Mouse (Mus musculus): ENCODE results near the gene Mto1.
"Not testable (repeated sequence)": the region's sequence is repeated elsewhere in the genome, so short reads cannot be mapped to it uniquely, and the experiment has no call there.

The Mto1 gene

DNA sequence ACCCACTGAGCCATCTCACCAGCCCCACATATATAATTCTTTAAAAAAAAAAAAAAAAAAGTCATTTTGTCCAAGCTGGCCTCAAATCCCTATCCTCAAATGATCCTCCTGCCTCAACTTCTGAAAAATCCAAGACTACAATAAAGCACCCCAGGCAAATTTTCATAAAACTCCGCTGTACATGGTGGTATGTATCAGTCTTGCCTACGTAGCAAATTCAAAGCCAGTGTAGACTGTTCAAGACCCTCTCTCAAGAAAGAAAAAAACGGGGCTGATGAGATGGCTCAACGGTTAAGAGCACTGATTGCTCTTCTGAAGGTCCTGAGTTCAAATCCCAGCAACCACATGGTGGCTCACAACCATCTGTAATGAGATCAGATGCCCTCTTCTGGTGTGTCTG lies 27.9 kb downstream of the Mto1 start:
- DNase-seq (ENCODE audit: low read depth) = no peak

- no peak for DNase-seq (ENCODE audit: low read depth)
Observed at GRCm38 (mm10) chr9:78476531-78477020, 28.6 kb downstream of the Mto1 start.

DNA sequence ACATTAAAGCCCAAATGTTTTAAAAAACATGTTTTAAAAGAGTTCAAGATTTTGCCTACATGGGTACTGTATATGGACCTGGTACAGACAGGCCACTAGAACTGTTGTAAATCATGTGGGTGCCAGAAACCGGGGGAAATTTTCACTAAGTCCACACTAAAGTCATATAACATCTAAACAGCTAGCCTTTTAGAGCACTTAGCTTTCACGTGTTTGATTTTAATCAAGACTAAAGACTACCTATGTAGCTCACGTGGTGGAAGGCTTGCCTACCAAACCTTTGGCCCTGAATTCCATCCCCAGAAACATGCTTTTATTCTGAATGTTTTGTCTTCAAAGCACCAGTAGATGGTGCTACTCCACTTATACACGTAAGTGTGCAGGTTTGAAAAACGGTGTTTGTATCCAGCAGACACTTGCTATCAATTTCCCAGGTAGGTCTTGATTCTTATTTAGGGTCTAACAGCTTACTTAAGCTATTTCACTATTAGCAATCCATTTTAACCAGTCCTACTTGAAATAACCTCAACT lies 29.1 kb downstream of the Mto1 start:
- DNase-seq (ENCODE audit: low read depth) = peak; percentile 68

DNA sequence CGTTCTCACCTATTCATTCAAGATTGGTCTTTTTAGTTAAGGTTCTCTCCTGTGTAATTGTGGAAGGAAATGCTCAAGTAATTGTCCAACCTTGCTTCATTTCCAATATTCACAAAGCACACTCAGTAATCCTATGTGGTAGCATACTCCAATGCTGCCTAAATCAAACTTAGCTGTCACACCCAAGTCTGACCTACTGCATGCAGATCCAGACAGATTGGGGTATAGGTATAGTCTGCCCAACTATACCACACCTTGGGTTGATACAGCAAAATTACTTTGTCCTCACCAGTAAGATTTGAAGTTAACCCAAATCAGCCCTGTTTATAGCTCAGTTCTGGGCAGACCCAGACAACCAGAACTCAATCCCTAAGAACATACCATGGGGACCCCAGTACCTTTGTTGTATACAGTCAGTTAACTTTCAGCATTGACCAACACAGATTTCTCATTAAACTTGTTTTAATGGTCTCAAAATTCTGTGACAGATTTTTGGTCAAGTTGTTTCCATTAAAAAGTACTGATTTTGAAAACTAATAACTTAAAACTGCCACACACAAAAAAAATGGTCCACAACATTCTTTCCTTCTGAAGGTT lies 30.1 kb downstream of the Mto1 start:
- DNase-seq (ENCODE audit: low read depth) = not testable (repeated sequence)

DNA sequence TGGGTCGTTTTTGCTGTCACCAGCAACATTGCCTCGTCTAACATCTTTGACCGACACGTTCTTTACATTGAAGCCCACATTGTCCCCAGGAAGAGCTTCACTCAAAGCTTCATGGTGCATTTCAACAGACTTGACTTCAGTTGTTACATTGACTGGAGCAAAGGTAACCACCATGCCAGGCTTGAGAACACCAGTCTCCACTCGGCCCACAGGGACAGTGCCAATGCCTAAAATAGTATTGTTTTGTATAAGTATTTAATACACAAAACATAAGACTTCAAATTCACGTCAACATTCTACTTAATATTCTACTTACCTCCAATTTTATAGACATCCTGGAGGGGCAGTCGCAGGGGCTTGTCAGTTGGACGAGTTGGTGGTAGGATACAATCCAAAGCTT lies 31.3 kb downstream of the Mto1 start:
- DNase-seq (ENCODE audit: low read depth) = not testable (repeated sequence)

- DNase-seq (ENCODE audit: low read depth) = not testable (repeated sequence)
Observed at GRCm38 (mm10) chr9:78480227-78480626, 32.2 kb downstream of the Mto1 start.

- peak; percentile 48 for DNase-seq (ENCODE audit: low read depth)
Observed at GRCm38 (mm10) chr9:78480706-78481358, 32.8 kb downstream of the Mto1 start.

DNA sequence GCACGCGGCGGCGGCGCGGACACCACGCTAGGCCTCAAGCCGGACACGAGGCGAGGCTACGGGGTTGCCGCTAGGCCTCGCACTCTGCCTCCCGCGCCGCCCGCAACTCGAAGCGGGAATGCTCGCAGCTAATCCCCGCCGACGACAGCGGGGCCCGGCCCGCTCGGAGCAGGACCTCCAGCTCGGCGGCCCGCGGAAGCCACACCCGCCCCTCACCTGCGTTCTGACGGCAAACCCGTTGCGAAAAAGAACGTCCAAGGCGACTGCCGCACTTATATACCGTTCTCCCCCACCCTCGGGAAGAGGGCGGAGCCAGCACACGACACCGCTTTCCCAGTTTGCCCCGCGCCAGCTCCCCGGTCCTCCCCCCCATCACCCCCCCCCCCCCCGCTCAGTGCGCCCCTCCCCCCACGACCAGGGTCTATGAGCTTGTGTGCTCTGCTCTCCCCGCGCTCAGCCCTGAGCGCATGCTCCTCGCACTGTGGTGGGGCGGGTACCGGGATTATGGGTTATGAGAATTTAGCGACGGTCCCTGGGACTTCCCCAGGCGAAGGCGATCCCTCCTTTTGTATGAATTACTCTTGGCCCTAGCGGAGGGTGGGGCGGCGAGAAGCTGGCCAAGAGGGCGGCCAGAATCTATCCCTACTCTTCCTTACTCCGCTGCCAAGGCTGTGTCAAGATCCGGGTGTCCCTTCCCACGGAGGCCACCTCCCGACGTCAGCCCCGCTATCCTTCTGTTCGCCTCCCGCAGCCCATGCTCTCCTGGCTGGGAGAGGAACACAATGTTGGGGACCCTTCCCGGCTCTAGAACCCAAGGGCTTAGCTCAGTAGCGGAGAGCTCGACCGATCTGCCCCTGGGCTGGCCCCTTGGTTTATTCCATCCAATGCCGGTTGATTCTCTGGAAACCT lies 33.7 kb downstream of the Mto1 start:
- peak; percentile 91 for DNase-seq (ENCODE audit: low read depth)

GRCm38 (mm10) chr9:78482386-78482785 lies 34.4 kb downstream of the Mto1 start:
- DNase-seq (ENCODE audit: low read depth) = no peak

- no peak for DNase-seq (ENCODE audit: low read depth)
Observed at GRCm38 (mm10) chr9:78484660-78485059, 36.7 kb downstream of the Mto1 start.

- DNase-seq (ENCODE audit: low read depth) = not testable (repeated sequence)
Observed at GRCm38 (mm10) chr9:78488021-78488420, 40.0 kb downstream of the Mto1 start.

GRCm38 (mm10) chr9:78488890-78489420 lies 40.9 kb downstream of the Mto1 start, which contains the start of gene Eef1a1:
TSS of gene Eef1a1 (minus strand) at chr9:78489151.
- DNase-seq (ENCODE audit: low read depth) = no peak

DNA sequence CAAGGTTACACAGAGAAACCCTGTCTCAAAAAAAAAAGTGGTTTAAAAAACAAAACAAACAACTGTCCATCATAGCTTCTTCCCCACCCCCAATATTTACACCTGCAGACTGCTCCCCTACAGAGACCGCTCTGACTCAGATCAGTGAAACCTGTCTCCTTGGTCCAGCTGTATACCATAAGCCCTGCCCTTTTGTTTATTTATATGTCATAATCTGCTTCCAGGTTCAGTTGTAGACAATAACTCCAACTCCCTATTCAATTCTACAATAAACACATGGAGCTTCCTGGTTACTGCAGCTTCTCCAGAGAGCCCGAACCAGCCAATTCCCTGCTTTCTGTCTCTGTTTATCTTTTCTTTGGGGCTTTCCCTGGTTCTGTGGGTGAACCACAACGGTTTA lies 43.2 kb downstream of the Mto1 start:
- DNase-seq (ENCODE audit: low read depth) = no peak

DNA sequence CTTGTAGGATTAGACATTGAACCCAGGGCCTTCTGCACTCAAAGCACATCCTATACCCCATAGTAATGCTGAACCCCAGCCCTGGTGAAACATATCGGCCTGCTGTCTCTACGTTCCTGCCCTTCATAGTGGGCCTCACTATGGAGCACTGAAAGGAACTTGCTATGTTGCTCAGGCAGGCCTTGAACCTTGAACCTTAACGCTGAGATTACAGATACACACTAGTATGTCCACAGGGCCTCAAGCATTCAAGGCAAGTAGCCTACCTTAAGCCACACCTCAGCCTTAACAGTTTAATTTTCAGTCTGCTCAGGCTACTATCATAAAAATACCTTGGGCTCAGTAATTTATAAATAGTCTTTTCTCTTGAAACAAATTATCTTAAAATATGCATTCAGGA lies 44.2 kb downstream of the Mto1 start:
- DNase-seq (ENCODE audit: low read depth) = no peak

- no peak for DNase-seq (ENCODE audit: low read depth)
Observed at GRCm38 (mm10) chr9:78493171-78493570, 45.2 kb downstream of the Mto1 start.

GRCm38 (mm10) chr9:78500386-78500785 lies 52.4 kb downstream of the Mto1 start:
- DNase-seq (ENCODE audit: low read depth) = no peak

DNA sequence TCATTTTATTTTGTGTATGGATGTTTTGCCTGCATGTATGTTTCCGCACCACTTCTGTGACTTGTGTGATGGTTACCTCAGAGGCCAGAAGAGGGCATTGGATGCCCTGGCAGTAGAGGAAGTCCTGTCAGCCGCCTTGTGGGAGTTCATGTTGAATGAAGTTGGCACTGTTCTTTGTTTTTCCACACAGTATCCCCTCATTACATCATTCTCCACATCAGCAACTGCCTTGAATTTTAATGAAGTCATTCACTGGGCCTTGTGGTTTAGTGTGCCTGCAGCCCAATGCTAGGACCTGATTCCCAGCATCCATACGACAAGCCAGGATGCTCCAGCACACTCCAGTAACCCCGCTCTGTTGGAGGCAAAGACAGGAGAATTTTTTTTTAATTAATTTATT lies 53.3 kb downstream of the Mto1 start:
- DNase-seq (ENCODE audit: low read depth) = no peak

DNA sequence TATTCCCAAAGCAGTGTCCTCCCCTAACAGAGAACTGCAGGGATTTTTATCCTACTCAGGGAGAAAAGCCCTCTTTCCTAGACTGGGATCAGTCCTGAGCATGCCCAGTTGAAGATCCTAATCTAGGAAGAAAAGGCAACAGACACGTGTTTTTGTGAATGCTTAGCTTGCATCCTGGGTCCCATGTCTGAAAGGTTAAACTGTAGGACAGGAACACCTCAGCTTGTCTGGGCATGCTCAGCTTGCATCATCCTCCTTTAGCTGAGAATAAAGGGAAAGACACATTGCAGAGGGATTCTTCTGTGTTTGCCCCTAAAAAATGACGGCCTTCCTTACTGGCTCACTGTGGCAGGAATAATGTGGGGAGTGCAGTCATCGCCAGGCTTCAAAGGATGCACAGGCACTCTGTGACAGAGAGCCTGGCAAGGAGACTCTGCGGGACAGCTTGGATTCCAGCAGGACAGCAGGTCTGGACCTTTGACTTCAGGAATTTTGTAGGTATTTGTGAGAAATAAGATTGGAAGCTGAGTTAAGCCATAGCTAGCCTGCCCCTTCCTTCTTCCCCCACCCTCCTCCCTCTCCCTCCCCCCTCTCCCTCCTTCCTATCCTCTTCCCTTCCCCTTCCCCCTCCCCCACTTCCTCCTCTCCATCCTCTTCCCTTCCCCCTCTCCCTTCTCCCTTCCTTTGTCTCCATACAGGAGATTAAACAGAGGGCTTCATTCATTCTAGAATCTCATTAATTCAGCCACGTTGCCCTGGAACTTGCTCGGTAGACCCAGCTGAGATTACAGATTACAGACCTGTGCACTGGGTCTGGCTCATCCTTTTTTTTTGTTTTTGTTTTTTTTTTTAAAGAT lies 55.4 kb downstream of the Mto1 start:
- no peak for DNase-seq (ENCODE audit: low read depth)

GRCm38 (mm10) chr9:78504133-78504532 lies 56.1 kb downstream of the Mto1 start:
- DNase-seq (ENCODE audit: low read depth) = no peak

- no peak for DNase-seq (ENCODE audit: low read depth)
Observed at GRCm38 (mm10) chr9:78504679-78505078, 56.7 kb downstream of the Mto1 start.

- no peak for DNase-seq (ENCODE audit: low read depth)
Observed at GRCm38 (mm10) chr9:78505223-78505622, 57.2 kb downstream of the Mto1 start.

Data from c-Kit-positive CD71-positive TER-119-negative erythroid progenitor cells, embryonic 14.5 days (primary cell).